Mouse (Mus musculus) liver, postnatal 0 days (tissue): ENCODE measurements at regions not wholly inside any gene's neighbourhood (a gene's known extent, or its start where the extent isn't known, plus 50 kb on each side); places are given as distances from the start of the nearest gene placed in this dataset.

Experiments
- ATAC-seq: fragments of 200-750 bp; cut with Nextera tagmentation; 2 replicates; pipeline ENCODE4 v1.8.0; 2017; ENCODE audit warnings: mild to moderate bottlenecking, moderate library complexity
- DNase-seq: peaks from one replicate; pipeline ENCODE4 v3.0.0-alpha.2; 2016
- H3K27ac ChIP-seq: fragments of 300-500 bp; sonication (generic); 2 replicates; pipeline ENCODE4 v1.5.1; 2014; ENCODE audit warnings: antibody characterized with exemption, moderate library complexity, mild to moderate bottlenecking, low read depth
- H3K27me3 ChIP-seq: fragments of 300-500 bp; sonication (generic); 2 replicates; pipeline ENCODE4 v1.6.1; 2014; ENCODE audit warnings: low read length, control low read depth, mixed read lengths; ENCODE audit not compliant: insufficient read depth
- H3K36me3 ChIP-seq: fragments of 300-500 bp; sonication (generic); replicated peaks from 2 replicates; pipeline ENCODE4 v1.6.1; 2014; ENCODE audit warnings: mild to moderate bottlenecking, control low read depth, low read length, moderate library complexity, mixed read lengths; ENCODE audit not compliant: insufficient read depth
- H3K4me1 ChIP-seq: fragments of 300-500 bp; sonication (generic); 2 replicates; pipeline ENCODE4 v1.6.1; 2014; ENCODE audit warnings: antibody characterized with exemption, mild to moderate bottlenecking, control low read depth; ENCODE audit not compliant: insufficient read depth
- H3K4me2 ChIP-seq: fragments of 300-500 bp; sonication (generic); 2 replicates; pipeline ENCODE4 v1.6.1; 2014; ENCODE audit warnings: low read depth, mild to moderate bottlenecking, low read length, moderate library complexity, mixed read lengths
- H3K4me3 ChIP-seq: fragments of 300-500 bp; sonication (generic); 2 replicates; pipeline ENCODE4 v1.5.1; 2014; ENCODE audit warnings: low read depth, low read length
- H3K9ac ChIP-seq: fragments of 300-500 bp; sonication (generic); replicated peaks from 2 replicates; pipeline ENCODE4 v1.6.1; 2014; ENCODE audit warnings: mild to moderate bottlenecking, moderate library complexity
- H3K9me3 ChIP-seq: fragments of 300-500 bp; sonication (generic); 2 replicates; pipeline ENCODE4 v1.6.1; 2016; ENCODE audit warnings: mild to moderate bottlenecking, control low read depth, low read length, mixed read lengths
- CTCF ChIP-seq: sonication (generic); IDR thresholded peaks from 2 replicates; pipeline ENCODE4 v1.5.1; 2016; ENCODE audit warnings: antibody characterized with exemption, low read depth
- EP300 ChIP-seq: IDR thresholded peaks from 2 replicates; pipeline ENCODE4 v1.6.1; 2016; ENCODE audit warnings: antibody characterized with exemption, low read depth, mild to moderate bottlenecking
- WGBS: fragments of 180-500 bp; shearing (Covaris S2); extraction: QIAGEN DNeasy Blood & Tissue Kit; methylation state at CpG from one replicate; pipeline ENCODE4 v1.1.7; 2014; ENCODE audit not compliant: insufficient replicate concordance; 5-methylcytosine and 5-hydroxymethylcytosine counted together

DNA sequence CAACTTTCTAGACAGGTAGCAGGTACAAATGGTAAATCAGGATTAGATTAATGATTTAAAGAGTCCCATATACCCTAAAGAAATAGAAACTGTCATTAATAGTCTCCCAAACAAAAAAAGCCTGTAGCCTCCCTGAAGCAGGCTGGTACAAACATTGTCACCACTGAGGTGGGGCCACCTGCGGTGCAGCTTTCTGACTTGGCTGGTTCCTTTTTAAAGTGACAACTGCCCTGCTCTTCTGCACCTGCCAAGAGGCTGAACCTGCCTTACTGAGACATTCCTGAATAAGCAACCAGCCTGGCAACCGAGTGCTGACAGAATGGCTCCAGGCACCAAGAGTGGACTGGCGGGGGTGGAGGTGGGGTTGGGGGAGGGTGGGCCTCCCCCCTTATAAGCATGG lies 687.0 kb upstream of the Vrk2 start:
- Histone ChIP-seq H3K9me3 (no peaks in the 10 kb centered on the region; the same call in 1 of the 2 replicates), H3K27ac (no peak overlapping the region), H3K4me2 (no peak overlapping the region), H3K9ac (no peak overlapping the region), H3K36me3 (no peaks in the 10 kb centered on the region), H3K4me3 (no peak overlapping the region), H3K4me1 (no peaks in the 10 kb centered on the region), H3K27me3 (no peaks in the 10 kb centered on the region)
- TF ChIP-seq EP300 (no peak), CTCF (no peak)
- ATAC-seq (no peak), DNase-seq (no peak)
- 63% methylated on average over 3 of the region's 3 CpGs for whole genome bisulfite sequencing

DNA sequence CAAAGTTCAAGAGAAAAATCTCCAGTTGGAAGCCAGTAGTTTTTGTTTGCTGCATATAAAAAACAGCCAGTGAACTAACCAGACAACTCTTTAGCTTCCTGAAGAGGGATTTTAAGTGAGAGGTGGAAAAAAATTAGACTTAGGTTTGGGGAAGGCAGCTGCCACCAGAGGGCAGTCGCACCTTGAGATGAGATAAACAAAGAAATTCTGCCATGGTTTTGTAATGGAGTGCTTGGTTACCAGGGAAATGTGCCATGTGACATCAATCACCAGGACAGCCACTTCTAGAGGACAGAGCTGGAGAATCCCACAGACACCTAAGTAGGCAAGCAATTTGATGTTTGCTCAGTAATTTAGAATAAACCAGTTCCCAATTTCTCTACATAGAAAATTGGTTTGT lies 670.5 kb upstream of the Vrk2 start:
- H3K4me2 ChIP-seq, result no peak overlapping the region
- DNase-seq, result peak; percentile 27
- no peak for ATAC-seq
- H3K4me1 ChIP-seq, result no peaks in the 10 kb centered on the region
- H3K27me3 ChIP-seq, result no peaks in the 10 kb centered on the region
- no peaks in the 10 kb centered on the region for H3K36me3 ChIP-seq
- TF ChIP-seq CTCF, result peak; percentile 55
- no peak for TF ChIP-seq EP300
- no peak overlapping the region for H3K4me3 ChIP-seq
- WGBS, result 0% methylated on average over 1 of the region's 1 CpGs
- H3K9ac ChIP-seq, result no peak overlapping the region
- H3K9me3 ChIP-seq, result no peaks in the 10 kb centered on the region
- no peak overlapping the region for H3K27ac ChIP-seq

DNA sequence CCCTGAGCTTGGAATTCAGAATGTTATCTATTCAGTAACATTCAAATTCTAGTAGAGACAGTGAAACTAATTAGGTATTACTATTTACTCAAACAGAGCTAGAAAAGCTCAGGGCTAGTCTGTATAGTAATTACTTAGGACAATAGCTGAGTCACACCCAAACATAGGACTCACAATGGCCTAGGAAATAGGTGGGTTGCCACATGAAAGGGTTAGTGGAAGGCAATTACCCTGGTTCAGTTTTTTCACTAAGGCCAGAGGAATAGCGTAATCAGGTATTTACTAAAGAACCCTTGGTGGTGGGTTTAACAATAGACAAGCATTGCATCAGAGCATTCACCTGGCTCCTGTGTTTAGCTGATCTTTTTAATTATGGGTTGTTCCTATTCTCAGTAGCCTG lies 664.7 kb upstream of the Vrk2 start:
- TF ChIP-seq CTCF (no peak), EP300 (no peak)
- H3K9me3 ChIP-seq, result no peaks in the 10 kb centered on the region
- H3K36me3 ChIP-seq, result no peaks in the 10 kb centered on the region
- no peak overlapping the region for H3K4me2 ChIP-seq
- no peak overlapping the region for H3K9ac ChIP-seq
- H3K27me3 ChIP-seq, result no peaks in the 10 kb centered on the region
- no peak overlapping the region for H3K27ac ChIP-seq
- 71% methylated on average over 1 of the region's 1 CpGs for WGBS
- H3K4me1 ChIP-seq, result no peaks in the 10 kb centered on the region
- no peak for ATAC-seq
- DNase-seq, result no peak
- H3K4me3 ChIP-seq, result no peak overlapping the region

DNA sequence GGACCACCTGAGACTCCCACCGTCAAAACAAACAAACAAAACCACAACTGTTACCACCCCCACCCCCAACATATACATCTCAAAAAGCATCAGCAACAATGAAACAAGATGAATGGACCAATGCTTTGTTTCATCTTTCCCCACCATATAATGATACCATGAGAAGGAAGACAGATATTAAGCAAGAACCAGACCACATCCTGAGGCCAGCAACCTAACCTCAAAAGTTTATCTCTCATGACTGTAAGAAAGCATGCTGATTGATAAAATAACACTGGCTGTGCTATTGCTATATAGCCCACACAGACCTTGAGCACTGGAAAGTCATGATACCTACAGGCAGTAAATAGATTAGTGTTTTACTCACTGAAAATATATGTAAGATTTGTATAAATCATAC lies 642.1 kb upstream of the Vrk2 start:
- Histone ChIP-seq H3K27me3 (no peaks in the 10 kb centered on the region), H3K9ac (no peak overlapping the region), H3K4me1 (no peaks in the 10 kb centered on the region), H3K27ac (no peak overlapping the region), H3K9me3 (no peaks in the 10 kb centered on the region), H3K4me2 (no peak overlapping the region), H3K4me3 (no peak overlapping the region), H3K36me3 (no peaks in the 10 kb centered on the region)
- DNase-seq (no peak), ATAC-seq (no peak)
- no peak for TF ChIP-seq CTCF
- TF ChIP-seq EP300, result no peak
- 79% methylated on average over 1 of the region's 1 CpGs for WGBS

DNA sequence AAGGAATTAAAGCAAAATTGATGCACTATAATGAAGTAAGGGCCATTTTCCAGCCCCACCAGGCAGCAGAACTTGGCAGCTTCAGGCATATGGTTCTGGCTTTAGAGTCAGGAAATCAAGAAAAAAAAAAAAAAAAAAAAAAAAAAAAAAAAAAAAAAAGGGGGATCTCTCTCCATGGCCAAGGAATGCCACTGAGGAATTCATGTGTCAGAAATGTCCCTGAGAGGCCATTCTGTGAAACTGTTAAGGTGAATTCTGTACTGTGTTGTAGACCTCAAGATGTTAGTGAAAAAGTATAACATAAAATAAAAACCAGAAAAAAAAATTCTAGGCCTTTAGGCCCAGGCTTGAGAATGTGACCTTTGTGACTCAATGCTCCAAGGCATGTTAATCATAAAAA lies 632.7 kb upstream of the Vrk2 start:
- ATAC-seq, result no peak

DNA sequence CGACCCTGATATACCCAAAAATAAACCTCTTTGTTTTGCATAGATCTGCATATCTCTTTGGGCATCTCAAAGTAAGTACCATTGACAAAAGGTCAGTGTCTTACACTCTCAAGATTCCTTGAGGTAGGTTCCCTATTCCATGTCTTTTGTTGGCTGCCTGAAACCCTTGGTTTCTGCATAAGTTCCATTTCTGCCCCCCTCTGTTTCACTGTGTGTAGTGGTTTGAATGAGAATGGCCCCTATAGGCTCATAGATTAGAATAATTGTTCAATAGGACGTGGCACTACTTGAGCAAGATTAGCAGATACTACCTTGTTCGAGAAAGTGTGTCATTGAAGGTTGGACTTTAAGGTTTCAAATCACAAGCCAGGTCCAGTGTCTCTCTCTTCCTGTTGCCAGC lies 628.6 kb upstream of the Vrk2 start:
- WGBS, result 55% methylated on average over 3 of the region's 3 CpGs
- Histone ChIP-seq H3K4me3 (no peak overlapping the region), H3K27ac (no peak overlapping the region), H3K36me3 (no peaks in the 10 kb centered on the region), H3K4me1 (no peaks in the 10 kb centered on the region), H3K9me3 (no peaks in the 10 kb centered on the region), H3K4me2 (no peak overlapping the region), H3K27me3 (no peaks in the 10 kb centered on the region), H3K9ac (no peak overlapping the region)
- DNase-seq (no peak), ATAC-seq (no peak)
- TF ChIP-seq CTCF, result no peak
- no peak for TF ChIP-seq EP300

More for the DNA sequence above, 632.7 kb upstream of the Vrk2 start:
- H3K9me3 ChIP-seq, result no peaks in the 10 kb centered on the region
- H3K27ac ChIP-seq, result no peak overlapping the region
- no peaks in the 10 kb centered on the region for H3K36me3 ChIP-seq
- H3K4me2 ChIP-seq, result no peak overlapping the region
- H3K4me3 ChIP-seq, result no peak overlapping the region
- TF ChIP-seq EP300 (no peak), CTCF (no peak)
- H3K4me1 ChIP-seq, result no peaks in the 10 kb centered on the region
- no peak for DNase-seq
- no peak overlapping the region for H3K9ac ChIP-seq
- no peaks in the 10 kb centered on the region for H3K27me3 ChIP-seq

DNA sequence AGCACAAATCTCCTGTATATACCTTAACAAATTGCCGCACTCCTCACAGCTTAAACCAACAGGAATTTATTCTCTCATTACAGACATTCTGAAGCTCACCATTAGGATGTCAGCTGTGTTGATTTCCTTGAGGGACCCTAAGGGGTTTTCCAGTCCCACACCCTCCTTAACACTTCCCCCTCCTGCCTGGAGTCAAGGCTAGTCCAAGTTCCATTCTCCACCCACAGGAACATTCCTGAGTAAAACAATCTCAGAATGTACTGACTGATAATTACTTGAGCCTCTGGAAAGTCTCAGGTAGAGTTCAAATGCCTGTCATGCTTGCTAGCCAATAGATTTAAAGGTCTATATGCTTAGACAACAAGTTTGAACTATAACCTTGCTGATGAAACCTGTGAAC lies 628.2 kb upstream of the Vrk2 start:
- DNase-seq, result no peak
- Histone ChIP-seq H3K4me3 (no peak overlapping the region), H3K4me2 (no peak overlapping the region), H3K9ac (no peak overlapping the region), H3K36me3 (no peaks in the 10 kb centered on the region), H3K9me3 (no peaks in the 10 kb centered on the region), H3K27me3 (no peaks in the 10 kb centered on the region), H3K27ac (no peak overlapping the region), H3K4me1 (no peaks in the 10 kb centered on the region)
- no peak for ATAC-seq
- TF ChIP-seq EP300 (no peak), CTCF (no peak)
- 79% methylated on average over 1 of the region's 1 CpGs for WGBS
